In the genomic region with DNA sequence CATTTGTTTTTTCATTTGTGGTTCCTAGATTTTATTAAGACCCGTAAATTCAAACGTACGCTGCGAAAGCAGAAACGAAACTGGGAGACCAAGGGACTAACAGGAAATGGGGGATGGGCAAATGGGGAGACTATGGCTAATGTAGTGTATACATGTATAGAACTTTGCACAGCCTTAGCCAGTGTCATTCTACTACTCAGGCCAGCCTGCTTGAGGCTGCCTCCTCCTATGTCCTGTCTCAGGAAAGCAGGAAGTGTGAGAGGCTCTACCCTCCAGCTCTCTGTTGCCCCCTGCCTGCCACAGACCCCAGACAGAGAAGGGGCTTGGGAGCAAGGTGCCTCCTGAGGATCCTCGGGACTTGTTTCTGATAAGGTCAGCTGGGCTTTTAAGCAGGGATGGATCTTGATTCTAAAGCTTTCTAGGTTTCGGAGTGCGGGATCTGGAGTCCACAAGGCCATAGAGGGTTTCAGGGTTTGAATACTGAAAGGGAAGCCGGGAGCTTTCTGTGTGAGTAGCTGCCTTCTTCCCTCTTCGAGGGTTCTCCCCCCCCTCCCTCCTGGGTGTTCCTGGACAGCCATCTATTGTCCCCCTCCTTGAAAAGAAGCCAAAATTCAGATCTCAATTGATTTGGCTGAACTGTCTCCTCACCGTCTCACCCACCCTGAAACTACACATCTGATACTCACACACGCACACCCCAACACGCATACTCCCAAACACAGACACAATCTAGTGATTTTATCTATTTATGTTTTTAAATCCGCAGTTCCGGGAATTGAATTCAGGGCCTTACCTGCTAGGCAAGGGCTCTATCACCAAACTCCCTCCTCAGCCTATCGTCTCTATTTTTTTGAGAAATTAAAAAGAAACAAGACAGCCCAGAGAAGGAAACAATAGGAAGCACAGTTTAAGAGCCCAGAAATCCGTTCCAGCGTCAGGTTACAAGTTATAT, we compare ENCODE assay signal across 8 mouse cellular contexts. TPM values are rescaled to one million over a fixed set of nuclear protein-coding genes. Genes with fewer than 3 reads are reported as not detected.
DNase-seq lines count a peak whose midpoint lies in the region; ATAC-seq lines count a peak whose summit lies in the region.

No protein-coding gene starts in this region.

- peak; percentile 26 for DNase-seq in layer of hippocampus, adult 11-12 months (ENCODE audit: low spot score)
- DNase-seq in layer of hippocampus, postnatal 36 days = no peak
- DNase-seq in large intestine, adult 2 months (ENCODE audit: low read depth, low spot score) = peak; percentile 50
- DNase-seq in monocyte, adult 2 months (ENCODE audit: low read depth in 1 of 2, low spot score in 2 of 2) = peak; percentile 73
- DNase-seq in thymus, postnatal 10 days (ENCODE audit: low spot score in 2 of 2) = peak; percentile 76 to 84
- DNase-seq in cerebellum, adult 8-10 months = no peak

- H3K36me3 ChIP-seq in heart, embryonic 15.5 days = no peaks in the 10 kb centered on the region

- H3K27ac ChIP-seq in heart, embryonic 15.5 days = no peak overlapping the region

- no peaks in the 10 kb centered on the region for H3K27me3 ChIP-seq in heart, embryonic 15.5 days

- WGBS in heart, embryonic 15.5 days = 76% methylated on average over 18 of the region's 18 CpGs
- 18% methylated on average over 18 of the region's 18 CpGs for WGBS in large intestine, adult 2 months

- no peaks in the 10 kb centered on the region for H3K4me1 ChIP-seq in heart, embryonic 15.5 days (replicated peaks)

- no peak overlapping the region for H3K4me3 ChIP-seq in heart, embryonic 15.5 days

- no peaks in the 10 kb centered on the region for H3K9me3 ChIP-seq in heart, embryonic 15.5 days (replicated peaks)

- no peak overlapping the region for H3K4me2 ChIP-seq in heart, embryonic 15.5 days

- H3K9ac ChIP-seq in heart, embryonic 15.5 days = no peak overlapping the region

- ATAC-seq in activated CD4-positive, CD25-positive, alpha-beta regulatory T cell, adult 4 months = peak; percentile 49
- peak; percentile 64; the same call in 1 of the 2 replicates for ATAC-seq in heart, embryonic 15.5 days (replicated peaks; ENCODE audit: insufficient number of reproducible peaks, insufficient read depth, low FRiP score, low read depth)

RNA-seq across cellular contexts. Expression of a gene that starts 7.4 kb away (rescaled TPM):
- total RNA-seq in layer of hippocampus, postnatal 36 days (2021) = 1 to 10 TPM; 2.4 to 2.6 TPM
- 100 to 1,000 TPM; 182 to 204 TPM for polyA plus RNA-seq in activated CD4-positive, CD25-positive, alpha-beta regulatory T cell, adult 4 months (2017; shearing (Covaris generic))
- 18.7 and 23.9 TPM in 2 replicates for polyA plus RNA-seq in heart, embryonic 15.5 days (2015; fragmentation: Nextera tagmentation; extraction: Ambion mirVana)
- polyA plus RNA-seq in large intestine, adult 2 months (2012; rRNA removed) = 20.4 and 31.8 TPM in 2 replicates

Comparison
In these comparisons a context has a peak if more than half of its experiments do, and no peak if none do; other contexts are left out.
1. DNase-seq: peak in layer of hippocampus, adult 11-12 months (single experiment), large intestine, adult 2 months (single experiment), monocyte, adult 2 months (2 of 2) and thymus, postnatal 10 days (2 of 2); none in layer of hippocampus, postnatal 36 days (0 of 2) and cerebellum, adult 8-10 months (single experiment).